Mouse (Mus musculus) gastrocnemius, postnatal 4 days (tissue): ENCODE measurements at regions not wholly inside any gene's neighbourhood (a gene's known extent, or its start where the extent isn't known, plus 50 kb on each side); places are given as distances from the start of the nearest gene placed in this dataset.
"Not testable (repeated sequence)": the region's sequence is repeated elsewhere in the genome, so short reads cannot be mapped to it uniquely, and the experiment has no call there.

Experiments used
- DNase-seq, 2 experiments: peaks; one replicate each; pipeline ENCODE4 v3.0.0; 2021 to 2022; ENCODE audit warnings: low spot score in 2 of 2, mixed read lengths in 2 of 2

DNA sequence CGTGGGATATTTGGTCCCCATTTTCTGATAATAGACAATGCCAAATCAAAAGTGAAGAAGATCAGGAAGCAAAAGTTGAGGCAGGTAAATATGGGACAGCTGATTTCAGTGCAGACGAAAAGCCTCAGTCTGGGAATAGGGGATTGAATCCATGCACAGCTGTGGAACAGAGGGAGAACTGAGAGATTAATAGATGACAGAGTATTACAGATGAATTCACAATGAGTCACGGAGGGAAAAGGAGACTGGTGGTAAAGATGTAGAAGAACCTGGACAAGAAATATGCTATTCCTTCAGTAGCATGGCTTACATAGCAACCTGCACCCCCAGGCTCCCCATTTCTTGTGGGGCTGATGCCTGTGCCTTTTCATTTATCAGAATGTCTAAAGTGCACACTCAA is 810.4 kb downstream of the Ttll7 start:
- no peak for DNase-seq

DNA sequence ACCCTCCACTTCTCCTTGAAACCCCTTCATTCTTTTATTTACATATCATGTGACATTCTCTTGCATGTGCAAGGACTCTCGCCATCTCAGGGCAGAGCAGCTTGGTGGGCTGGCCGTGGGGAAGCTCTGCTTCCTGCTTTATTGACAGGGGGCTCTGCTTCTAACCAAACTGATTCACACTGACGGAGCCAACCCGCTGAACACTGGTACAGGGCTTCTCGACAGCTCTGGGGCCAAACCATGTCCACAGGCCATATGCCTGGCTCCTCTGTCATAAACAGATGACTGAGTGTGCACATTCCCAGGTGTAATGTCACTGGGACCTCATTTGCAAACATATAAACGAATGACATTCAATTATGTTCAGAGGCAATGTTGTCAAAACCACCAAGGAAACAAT is 800.7 kb downstream of the Ttll7 start:
- no peak for DNase-seq

DNA sequence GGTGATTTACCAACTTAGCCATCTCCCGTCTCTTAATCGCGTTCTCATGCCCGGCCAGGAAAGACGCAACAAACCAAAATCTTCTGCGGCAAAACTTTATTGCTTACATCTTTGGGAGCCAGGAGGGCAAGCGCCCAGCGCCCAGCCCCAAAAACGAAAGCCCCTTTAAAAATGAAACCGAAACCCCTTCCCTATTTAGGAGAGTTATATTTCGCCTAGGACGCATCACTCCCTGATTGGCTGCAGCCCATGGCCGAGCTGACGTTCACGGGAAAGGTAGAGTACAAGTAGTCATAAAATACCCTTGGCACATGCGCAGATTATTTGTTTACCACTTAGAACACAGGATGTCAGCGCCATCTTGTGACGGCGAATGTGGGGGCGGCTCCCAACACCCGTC is 783.3 kb downstream of the Ttll7 start:
- not testable (repeated sequence) for DNase-seq

DNA sequence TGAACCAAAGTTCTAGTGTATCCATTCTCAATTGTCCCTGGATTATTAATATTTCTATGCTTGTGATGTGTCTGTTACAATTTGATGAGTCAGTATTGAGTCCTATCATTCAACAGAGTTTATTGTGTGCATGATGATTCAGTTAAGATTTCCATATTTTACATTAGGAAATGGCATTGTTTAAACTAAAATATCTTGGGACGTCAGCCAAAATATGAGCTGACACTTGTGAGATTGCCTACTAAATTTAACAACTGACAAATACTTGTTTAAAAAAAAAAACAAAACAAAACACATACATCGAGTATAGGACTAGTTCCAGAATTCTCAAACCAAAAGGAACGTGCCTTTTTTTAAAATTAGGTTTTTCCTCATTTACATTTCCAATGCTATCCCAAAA is 779.0 kb downstream of the Ttll7 start:
- no peak for DNase-seq

DNA sequence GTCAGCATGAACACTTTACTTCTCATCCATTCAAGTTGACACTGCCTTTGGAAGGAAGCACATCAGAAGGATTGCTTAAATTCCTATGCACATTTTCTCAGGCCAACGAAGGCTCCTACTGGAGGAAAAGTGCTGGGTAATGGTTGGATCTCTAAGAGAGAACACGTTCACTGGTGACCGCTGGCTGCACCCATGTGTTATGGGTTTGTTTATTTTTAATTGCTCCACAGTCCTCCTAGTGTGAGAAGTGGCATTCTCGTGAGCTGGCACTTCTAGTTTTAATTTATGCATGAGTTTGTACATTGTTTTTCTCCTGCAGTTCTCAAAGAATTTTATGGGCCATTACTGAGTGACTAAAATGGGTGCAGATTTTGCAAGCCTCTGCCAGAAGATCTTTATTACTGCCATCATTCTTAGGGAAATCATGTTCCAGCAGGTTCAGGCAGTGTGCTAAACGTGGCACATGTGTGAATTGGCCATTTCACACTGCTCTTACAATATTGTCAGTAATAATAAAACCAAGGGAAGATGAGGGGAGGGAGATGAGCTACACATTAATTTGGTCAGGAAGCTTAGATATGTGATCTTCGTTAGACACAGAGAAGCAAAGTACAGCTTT is 731.6 kb downstream of the Ttll7 start:
- no peak for DNase-seq

DNA sequence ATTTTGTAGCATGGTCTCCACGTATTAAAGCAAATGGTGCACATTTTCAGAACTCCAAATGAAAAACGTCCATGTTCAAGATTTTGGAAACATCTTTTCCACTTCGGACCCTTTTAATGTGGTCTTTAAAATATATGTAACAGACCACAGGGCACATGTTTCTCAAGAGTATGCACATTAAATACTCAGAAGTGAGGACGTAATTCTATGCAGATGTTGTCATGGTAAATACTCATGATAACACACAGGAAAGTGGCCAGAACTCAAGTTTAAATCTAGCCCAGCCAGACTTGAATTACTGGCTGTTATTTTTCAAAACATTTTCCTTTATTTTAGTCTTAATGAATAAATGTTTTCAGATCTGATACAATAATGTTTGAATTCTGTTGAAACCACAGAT is 719.7 kb downstream of the Ttll7 start:
- no peak for DNase-seq

DNA sequence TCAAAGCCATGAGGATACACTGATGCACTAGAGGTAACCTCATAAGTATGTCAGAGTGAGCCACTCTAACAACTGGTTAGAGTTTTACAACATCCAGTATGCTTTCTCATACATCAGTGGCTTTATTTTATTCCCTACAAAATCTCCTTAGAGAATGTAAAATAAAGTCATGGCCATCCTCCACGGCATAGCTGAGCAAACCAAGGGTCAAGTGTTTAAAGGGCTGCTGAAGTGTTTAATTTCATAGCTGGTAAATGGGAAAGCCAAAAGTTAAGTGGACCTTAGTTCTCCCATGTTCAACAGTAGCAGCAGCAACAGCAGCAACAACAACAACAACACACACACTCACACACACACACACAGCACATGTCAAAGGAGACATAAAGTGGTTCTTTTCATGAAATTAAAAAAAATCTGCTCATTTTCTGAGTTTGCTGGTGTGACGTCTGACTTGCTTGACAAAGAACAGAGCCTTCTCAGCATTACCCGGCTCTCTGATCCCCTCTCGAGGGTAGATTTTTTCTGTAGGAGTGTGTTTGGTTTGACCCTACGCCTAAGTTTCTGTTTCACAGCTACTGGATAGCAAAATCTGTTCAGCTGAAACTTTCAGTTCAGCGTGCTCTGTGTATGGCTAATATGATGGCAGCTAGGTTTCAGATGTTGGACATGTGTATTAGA is 693.3 kb downstream of the Ttll7 start:
- DNase-seq = no peak

DNA sequence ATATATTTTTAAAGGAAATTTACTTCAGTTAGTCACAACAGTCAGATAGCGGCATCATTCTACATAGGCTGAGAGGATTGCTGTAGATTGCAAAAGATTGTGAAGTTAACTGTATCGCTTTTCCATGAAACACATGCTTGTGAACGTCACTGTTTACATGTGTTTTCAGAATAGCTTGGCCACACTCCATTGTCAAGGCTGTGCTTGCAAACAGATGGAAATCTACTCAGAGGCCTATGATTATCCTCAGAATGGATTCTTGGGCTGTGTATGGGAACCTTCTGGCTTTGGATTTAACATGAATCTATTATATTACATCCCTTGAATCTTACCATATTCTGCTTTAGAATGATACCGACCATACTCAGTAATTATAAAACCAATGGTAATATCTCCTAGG is 690.1 kb downstream of the Ttll7 start:
- DNase-seq = no peak

DNA sequence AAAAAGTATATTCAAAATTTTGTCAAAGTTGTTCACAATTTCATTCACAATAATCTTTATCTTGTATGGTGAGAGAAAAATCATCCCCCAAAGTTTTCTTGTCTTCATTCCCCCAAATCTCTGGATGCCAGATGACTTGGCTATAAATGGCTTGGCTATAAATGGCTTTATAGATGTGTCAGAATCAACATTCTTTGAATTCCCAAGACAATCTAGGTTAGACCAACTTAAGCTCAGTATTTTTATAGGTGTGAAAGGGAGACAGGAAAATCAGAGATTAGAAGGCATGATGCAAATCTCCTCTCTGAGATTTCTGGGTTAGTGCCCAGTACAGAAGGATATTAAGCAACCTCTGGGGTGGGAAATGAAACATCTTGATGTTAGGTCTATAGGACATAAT is 685.4 kb downstream of the Ttll7 start:
- DNase-seq = no peak

DNA sequence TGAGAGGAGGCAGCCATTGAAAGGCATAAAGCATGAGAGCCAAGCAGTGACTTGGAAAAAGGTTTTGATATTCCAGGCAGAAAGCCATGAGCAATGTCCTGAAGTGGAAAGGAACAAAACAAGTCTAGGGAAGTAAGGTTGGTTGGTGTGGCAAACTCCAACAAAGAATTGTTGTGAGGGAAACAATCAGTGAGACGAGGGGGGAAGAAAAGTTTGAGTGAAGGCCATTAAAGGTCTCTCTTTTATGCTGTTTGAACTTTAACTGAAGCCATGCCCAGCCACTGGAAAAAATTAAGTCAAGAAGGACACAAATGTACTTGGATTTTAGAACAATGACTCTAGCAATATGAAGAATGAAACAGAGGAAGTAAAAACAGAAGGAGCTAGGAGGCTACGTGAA is 680.0 kb downstream of the Ttll7 start:
- no peak for DNase-seq

DNA sequence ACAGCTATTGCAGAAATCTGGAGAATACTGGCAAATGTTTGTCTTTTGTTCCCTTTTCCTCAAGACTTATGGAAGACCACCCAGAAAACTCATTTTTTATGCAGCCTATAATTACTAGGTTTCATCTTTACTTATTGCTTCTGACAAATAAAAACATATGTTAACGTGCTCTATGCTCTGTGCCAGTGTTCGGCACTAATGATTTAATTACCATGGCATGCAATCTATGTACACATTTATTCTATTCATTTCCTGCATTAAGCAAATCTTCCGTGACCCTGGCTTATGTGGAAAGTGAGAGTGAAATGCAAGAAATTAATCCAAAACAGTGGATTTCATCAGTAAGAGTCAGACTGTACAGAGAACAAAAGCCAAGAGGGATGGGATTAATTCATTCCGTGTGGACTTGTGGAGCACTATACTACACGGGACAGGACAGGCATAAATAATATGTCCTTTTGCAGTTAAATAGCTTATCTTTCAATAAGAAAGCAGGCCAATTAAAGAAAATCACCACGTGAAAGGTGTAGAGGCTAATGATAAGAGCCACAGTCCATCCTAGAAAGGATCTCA is 679.5 kb downstream of the Ttll7 start:
- DNase-seq = no peak
